Mouse (Mus musculus) erythroblast, embryonic 14.5 days (primary cell): ENCODE data around the gene Fbxo24.

Experiments used
- GATA1 ChIP-seq: IDR thresholded peaks from 2 replicates; pipeline ENCODE4 v1.6.1; 2012; ENCODE audit warnings: low read length, inconsistent platforms, mixed read lengths
- TAL1 ChIP-seq: IDR thresholded peaks from 3 replicates; pipeline ENCODE4 v1.6.1; 2012; ENCODE audit warnings: low read length, inconsistent platforms, mixed read lengths

GRCm38 (mm10) chr5:137565744-137566143 is 63.1 kb downstream of the Fbxo24 start:
- TF ChIP-seq GATA1 (no peak), TAL1 (no peak)
